Mouse (Mus musculus) activated CD4-positive, CD25-positive, alpha-beta regulatory T cell, adult 4 months (primary cell): ENCODE measurements at regions not wholly inside any gene's neighbourhood (a gene's known extent, or its start where the extent isn't known, plus 50 kb on each side); places are given as distances from the start of the nearest gene placed in this dataset.

Source experiments
- ATAC-seq: one replicate; pipeline ENCODE4 v1.8.0; 2017

DNA sequence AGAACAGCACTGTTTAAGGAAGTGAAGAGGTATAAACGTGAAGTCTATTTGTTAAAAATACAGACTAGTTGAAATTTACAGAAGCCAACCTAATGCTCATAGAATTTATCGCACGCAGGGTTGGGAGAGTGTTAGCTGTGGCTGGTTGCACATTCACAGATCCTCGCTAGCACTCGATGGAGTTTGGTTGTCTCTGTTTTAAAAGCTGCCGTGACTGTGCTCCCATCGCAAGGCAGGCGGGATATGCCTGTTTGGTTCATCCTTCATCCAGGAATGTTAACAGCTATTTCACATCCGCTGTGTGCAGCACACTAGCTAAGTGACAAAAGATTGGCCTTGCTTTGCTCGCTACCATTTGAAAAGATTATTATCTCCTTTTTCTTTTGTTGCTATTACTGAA is 162.9 kb upstream of the Nr4a3 start:
- no peak for ATAC-seq

DNA sequence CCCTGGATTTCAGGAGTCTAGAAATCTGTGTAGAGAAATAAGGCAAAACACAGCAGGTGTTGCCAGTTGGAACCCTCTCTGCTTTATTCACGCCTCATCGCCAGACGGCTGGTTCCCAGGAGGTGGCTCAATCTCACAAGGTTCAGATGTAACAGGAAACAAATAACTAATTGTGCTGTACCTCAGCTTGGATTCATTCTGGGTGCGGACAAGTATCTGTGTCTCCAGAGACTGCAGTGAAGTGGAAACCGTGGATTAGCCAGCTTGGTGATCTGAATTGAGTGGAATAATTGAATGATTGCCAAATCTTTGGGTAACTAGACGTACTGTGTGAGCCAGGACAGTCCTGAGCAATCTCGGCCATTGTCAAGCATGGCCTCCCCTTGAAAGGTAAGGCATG is 145.4 kb upstream of the Nr4a3 start:
- ATAC-seq, result no peak

DNA sequence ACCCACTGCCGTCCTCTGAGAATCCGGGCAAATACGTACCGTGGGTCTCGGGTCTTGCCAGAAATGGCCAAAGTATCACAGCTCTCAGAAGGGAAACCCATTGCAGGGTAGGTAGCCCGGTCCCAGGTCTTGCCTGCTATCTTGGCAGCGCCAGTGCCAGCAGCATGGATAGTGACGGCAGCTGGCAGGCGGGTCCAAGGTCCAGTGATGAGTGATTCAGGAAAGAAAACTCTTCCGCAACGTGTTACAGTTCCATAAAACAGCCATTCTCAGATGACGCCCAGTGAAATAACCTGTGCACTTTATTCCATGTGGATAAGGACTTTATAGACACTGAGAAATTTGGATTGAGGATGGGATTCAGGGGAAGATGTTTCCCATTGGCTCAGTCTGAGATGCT is 142.2 kb upstream of the Nr4a3 start:
- no peak for ATAC-seq

DNA sequence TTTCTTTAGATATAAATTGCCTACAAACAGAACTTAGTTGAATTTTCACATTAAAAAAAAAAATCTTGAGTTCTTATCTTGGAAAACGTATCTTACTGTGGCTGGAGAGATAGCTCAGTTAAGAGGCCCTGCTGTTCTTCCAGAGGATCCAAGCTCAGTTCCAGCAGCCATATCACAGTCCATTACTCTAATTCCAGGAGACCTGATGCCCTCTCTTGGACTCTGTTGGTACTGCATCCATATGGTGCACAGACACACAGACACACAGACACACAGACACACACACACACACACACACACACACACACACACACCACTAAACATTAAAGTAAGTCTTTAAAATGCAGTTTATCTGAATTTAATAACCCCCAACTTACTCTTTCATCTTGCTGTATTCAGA is 132.7 kb upstream of the Nr4a3 start:
- no peak for ATAC-seq

DNA sequence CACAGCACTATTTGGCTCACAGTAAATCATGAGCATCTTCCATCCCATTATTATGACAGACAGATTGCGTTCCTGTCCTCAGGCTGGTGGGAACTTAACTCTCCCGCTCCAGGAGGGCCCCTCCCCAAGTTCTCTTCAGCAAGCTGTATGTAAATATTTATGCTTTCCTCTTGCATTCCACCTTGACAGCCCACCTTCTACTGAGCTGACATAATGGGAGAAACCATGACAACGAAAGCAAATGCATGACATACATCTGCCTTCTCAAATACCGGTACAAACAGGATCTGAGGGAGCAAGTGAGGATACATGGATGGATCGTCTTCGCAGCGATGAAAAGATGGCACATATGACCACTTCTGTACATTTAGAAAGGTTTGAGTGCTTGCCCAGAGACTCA is 125.4 kb upstream of the Nr4a3 start:
- no peak for ATAC-seq

DNA sequence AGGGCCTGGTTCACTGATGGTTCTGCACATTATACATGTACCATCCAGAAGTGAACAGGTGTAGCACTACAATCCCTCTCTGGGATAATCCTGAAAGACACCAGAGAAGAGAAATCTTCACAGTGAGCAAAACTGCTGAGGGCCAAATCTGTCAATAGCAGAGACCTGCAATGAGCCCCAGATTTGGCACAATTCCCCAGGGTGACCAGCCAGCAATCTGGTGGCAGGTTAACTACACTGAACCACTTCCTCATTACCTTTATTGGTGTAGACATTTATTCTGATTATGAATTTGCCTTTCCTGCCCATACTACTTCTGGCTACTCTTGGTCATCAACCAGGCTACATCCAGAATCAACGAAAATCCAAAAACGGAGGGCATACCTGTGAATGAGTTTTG is 113.5 kb upstream of the Nr4a3 start:
- ATAC-seq, result no peak

DNA sequence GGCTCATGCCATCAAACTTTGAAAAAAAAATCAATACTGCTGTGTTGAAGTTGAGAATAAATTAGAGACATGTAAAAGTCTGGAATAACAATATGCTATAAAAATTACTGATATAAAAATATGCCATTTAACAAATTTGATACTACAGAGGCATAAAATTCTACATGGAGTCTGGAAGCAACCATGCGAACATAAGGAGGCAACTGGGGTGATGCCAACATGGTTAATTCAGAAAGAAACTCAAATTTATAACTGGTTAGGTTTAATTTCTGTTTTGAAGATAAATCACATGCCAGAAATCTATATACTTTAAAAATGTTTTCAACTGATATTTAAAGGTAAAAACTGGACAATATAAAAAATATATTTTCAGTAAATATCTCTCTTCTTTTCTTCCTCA is 111.4 kb upstream of the Nr4a3 start:
- no peak for ATAC-seq

DNA sequence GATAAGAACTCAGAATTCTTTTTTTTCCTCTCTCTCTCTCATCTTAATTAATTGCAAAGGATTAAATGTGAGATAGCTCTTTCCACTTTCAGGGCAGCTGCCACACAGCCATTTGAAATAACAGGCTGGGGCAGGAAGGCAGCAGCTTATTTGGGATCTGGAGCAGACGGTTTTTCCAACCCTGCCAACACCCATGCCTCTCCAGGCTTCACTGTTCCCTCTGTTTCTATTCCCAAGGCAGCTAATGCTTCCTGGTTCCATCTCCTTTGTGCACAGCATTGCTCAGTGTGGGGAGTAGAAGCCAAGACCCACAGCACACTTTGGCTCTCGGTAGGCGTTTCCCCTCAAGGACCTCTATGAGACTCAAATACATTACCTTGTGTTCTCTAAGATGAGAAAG is 109.4 kb upstream of the Nr4a3 start:
- ATAC-seq, result no peak

DNA sequence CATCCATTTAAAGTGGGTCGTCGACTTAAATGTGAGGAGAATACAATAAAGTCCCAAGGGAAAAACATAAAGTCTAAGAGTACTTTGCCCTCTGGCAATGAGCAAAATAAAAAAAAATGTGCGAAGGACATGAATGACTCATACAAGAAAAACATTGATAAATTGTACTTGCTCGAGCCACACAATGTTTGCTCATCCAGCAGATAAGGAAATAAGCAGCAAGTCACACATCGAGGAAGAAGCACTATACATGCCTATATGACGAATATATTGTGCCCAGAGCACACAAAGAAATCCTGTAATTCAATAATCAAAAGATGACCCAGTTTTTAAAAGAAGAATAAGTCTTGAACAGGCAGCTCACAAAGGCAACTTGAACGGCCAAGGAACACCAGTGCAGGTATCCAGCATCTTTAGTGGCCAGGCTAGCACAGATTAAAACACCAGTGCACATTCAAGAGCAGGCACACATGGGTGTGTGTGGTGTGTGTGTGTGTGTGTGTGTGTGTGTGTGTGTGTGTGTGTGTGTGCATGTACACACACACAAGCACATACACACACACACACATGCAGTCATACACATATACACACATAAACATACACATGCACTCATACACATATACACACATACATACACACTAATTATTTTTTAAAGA is 108.4 kb upstream of the Nr4a3 start:
- no peak for ATAC-seq

DNA sequence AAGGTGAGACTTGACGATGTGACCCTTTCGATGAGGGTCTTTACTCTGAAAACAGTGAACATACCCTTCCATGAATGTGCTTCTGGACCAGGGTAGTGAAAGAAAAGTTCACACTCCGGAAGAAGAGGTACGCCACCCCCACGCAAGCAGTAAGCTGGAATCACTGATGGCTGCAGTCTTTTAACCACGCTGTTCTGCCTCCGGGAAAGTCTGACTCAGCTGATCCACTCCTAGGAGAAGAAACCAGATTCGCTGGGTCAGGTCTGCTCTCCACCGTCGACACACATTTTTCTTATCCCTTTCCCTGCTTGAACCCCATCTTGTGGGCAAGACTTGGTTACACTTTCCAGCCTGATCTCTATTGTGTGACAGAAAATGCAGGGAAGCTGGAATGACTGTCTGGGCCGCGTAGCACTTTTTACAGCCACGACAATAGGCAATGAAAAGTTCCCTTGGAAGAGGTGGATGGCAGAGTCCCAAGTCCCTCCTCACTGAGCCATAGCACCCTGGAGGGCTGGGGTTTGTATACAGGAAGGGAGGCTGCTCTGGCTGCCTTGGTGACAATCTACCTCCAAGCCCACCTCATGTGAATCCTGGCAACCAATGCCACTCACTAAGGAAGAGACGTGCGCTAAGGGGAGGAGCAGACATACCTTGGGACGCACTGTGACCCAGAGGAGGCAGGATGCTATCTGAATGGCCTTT is 96.9 kb upstream of the Nr4a3 start:
- ATAC-seq, result no peak

DNA sequence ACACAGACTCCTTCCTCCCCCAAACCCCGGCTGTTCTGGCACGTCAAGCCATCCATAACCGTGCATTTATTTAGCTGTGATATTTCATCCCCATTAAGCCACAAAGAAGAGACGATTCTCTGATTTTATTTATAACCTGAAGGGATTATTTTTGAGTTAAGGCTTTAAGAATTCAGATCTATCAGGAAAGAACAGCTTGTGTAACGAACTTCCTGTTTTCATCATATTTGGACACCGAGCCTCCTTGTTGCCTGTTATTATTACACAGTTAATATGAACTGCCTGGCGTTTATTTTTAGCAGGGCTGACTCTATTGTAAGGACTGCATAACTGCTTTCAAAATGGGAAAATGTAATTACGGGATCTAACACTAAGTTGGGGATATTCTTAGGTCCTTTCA is 96.2 kb upstream of the Nr4a3 start:
- ATAC-seq, result no peak

DNA sequence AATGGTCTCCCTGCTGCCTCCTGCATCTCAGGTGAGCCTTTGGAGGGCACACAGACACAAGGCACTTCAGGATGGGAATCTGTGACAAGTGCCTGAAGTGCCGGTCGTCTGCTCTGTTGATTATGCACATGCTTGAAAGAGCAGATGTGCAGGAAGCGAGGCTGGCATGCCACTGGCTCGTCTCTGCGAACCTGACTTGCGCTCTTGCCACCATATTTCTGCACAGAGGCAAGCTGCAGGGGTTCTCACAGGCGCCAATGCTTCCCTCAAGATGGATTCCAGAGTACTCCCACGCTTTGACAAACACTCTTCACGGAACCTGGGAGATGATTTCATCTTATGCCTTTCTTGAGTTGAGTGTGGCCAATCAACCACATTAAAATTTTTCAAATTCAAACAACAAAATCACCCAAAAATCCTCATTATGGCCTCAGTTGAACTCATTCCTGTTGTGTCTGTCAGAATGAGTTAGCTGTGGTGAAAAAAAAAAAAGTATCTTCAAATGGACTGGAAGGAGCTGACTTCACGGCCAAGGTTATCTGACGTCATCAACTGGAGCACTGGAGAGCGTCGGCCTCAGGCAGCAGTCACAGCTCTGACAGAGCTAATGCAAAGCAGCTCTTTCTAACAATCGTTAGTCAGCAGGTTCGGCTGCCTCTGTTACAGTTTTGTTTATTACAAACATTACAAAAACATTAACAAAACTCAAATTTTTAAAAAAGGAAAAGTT is 90.2 kb upstream of the Nr4a3 start:
- ATAC-seq, result no peak

DNA sequence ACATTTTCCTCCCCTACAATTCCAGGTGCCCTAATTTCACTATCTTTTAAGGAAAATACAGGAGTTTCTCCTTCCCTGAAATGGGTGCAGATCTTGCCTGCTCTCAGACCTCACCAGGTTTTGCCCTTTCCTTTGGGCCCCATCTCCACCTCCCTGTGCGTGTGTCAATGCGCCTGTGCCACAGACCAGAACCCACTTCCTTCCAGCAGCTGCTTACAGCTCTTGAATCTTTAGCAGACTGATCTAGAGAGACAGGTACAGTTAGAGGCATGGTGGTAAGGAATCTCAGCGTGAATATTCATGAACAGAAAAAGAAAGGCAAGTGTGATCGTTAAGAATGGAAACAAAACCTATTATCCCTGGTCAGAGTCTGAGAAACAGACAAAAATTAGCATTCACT is 80.3 kb upstream of the Nr4a3 start:
- no peak for ATAC-seq

DNA sequence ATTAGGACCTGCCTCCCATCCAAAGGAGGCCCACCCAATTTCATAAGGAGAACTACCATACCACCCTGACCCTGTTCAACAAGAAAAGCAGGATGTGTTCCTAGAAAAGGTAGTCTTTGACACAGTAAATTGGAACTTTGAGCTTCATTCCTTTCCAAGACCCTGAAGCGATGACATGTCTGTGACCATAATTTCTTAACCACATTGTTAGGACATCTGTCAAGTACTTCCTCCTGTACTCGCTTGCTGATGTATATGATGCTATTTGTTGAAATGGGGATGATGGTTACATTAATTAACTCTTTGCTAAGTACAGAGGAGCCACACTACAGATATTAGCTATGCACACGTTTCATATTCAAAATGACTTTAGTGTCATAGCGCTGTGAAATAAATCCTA is 73.1 kb upstream of the Nr4a3 start:
- ATAC-seq, result no peak

DNA sequence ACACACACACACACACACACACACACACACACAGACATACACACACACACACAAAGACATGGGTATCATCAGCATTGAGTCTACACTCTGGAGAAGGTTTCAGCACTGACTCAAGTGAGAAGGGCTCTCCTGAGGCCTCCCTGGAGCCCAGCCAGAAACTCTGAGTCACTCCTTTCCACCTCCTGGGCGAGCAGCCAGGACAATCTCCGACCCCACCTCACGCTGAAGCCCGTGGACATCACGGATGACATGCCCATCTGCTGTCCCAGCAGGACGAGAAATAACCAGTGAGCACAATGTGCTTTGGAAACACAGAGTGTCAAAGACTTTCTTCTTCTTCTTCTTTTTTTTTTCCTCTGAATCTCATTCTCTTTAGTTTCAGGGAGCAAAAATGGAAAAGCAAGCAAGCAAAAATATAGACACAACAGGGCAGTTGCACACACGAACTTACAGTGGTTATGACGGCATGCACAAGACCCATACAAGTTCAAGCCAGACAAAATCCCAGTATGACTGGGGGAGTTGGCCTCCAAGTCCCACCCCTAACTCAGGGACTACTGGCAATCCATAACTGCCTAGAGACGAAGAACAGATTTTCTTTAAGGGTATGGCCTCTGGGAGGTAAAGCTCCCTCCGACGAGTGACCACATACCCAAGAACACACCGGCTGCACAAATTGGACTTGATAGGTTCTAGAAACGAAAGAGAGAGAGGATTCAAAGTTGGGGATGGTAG is 65.2 kb upstream of the Nr4a3 start:
- no peak for ATAC-seq
